Mouse (Mus musculus) cerebellum, adult 2 months (tissue): Measurements from ENCODE around the gene Kctd20. TPM values are rescaled to one million over a fixed set of nuclear protein-coding genes. Genes with fewer than 3 reads are reported as not detected.

Experiments used
- DNase-seq, 2 experiments: peaks; one replicate each; pipeline ENCODE4 v3.0.0; 2021
- H3K27ac ChIP-seq: fragments of 200-500 bp; 2 replicates; pipeline ENCODE4 v1.5.1; 2012; ENCODE audit warnings: low read length, control low read depth, inconsistent platforms; ENCODE audit not compliant: insufficient read depth
- H3K27me3 ChIP-seq: fragments of 200-500 bp; 2 replicates; pipeline ENCODE4 v1.6.1; 2012; ENCODE audit warnings: inconsistent platforms, mild to moderate bottlenecking, low read length, moderate library complexity; ENCODE audit not compliant: control insufficient read depth, insufficient read depth
- H3K4me1 ChIP-seq: fragments of 200-500 bp; 2 replicates; pipeline ENCODE4 v1.6.1; 2011; ENCODE audit warnings: low read length; ENCODE audit not compliant: control insufficient read depth, insufficient read depth
- H3K4me3 ChIP-seq: fragments of 200-500 bp; replicated peaks from 2 replicates; pipeline ENCODE3; 2011; ENCODE audit warnings: mild to moderate bottlenecking, low read depth, low read length, control low read depth; ENCODE audit not compliant: insufficient read depth
- CTCF ChIP-seq: fragments of 200-500 bp; IDR thresholded peaks from 2 replicates; pipeline ENCODE4 v1.5.1; 2011; ENCODE audit warnings: low read depth, mild to moderate bottlenecking, control low read depth, low read length, moderate library complexity, borderline replicate concordance; ENCODE audit not compliant: insufficient read depth
- POLR2A ChIP-seq: fragments of 200-500 bp; IDR thresholded peaks from 2 replicates; pipeline ENCODE4 v1.6.1; 2011; ENCODE audit warnings: low read length, control low read depth, borderline replicate concordance; ENCODE audit not compliant: insufficient read depth
- WGBS: fragments of 180-500 bp; shearing (Covaris S2); methylation state at CpG from one replicate; pipeline ENCODE4 v1.1.7; 2018; 5-methylcytosine and 5-hydroxymethylcytosine counted together
- polyA plus RNA-seq: library from polyadenylated mRNA; depleted of rRNA; stranded (reverse); fragments of >200 nt; gene quantifications from 2 replicates; pipeline ENCODE4 v1.2.3, GENCODE M21; 2012

Gene Kctd20
- polyA plus RNA-seq, 1 experiment, result 45.8 TPM

DNA sequence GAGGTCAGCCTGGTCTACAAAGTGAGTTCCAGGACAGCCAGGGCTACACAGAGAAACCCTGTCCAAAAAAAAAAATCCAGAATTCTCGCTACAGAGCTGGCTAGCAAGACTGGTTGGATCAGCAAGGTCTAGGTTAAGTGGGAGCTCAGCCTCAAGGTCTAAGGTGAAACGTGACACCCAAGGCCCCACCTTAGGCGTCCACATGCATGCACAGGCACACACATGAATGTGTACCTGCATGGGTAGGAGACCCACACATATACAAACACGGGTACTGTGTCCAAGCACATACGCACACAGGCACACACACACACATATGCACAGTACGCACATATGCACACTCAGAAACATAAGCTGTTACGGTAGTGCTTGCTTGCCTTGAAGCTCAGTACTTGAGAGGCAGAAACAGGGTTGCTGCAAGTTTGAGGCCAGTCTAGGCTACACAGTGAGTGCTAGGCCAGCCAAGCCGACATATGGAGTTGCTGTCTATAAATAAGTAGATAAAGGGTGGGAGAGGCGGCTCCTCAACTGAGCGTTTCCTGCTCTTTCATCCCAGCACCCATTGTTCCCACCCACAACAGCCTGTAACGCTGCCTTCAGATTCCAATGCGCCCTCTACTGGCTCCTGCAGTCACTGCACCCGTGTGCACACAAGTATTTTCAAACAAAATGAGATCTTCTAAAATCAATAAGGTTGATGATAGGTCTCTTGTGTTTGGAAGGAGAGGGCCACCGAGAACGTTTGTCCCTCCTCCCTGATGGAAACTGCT is 24.7 kb upstream of the Kctd20 start:
- Histone ChIP-seq H3K4me3 (no peak overlapping the region), H3K27me3 (no peaks in the 10 kb centered on the region), H3K27ac (no peak overlapping the region), H3K4me1 (peaks cover 9% of the 10 kb centered on the region; the same call in 1 of the 2 replicates)
- no peak for TF ChIP-seq POLR2A
- peak; percentile 71 for TF ChIP-seq CTCF
- DNase-seq, result peak in 1 of 2 experiments; percentile 41
- 49% methylated on average over 15 of the region's 15 CpGs for WGBS

GRCm38 (mm10) chr17:28928004-28928403 is 23.7 kb upstream of the Kctd20 start:
- no peaks in the 10 kb centered on the region for H3K27me3 ChIP-seq
- H3K4me3 ChIP-seq, result no peak overlapping the region
- peaks cover 9% of the 10 kb centered on the region; the same call in 1 of the 2 replicates for H3K4me1 ChIP-seq
- H3K27ac ChIP-seq, result no peak overlapping the region
- no peak for DNase-seq
- TF ChIP-seq POLR2A (no peak), CTCF (no peak)
- WGBS, result 61% methylated on average over 9 of the region's 9 CpGs

DNA sequence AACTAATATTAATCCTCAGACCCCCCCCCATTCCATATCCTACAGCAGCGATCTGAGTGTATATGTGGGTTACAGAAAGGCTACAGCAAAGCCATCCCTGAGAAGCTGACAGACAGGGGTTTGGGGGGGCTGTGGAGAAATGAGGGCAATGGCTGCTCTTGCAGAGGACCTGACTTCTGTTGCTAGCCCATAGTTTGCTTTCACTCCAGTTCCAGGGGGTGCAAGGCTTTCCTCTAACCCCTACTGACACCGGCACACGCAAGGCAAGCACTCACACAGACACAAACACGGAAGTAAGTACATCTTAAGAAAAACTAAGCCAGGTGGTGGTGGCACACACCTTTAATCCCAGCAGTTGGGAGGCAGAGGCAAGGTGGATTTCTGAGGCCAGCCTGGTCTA is 22.4 kb upstream of the Kctd20 start:
- Histone ChIP-seq H3K27me3 (no peaks in the 10 kb centered on the region), H3K27ac (no peak overlapping the region), H3K4me1 (peaks cover 9% of the 10 kb centered on the region; the same call in 1 of the 2 replicates), H3K4me3 (no peak overlapping the region)
- TF ChIP-seq POLR2A (no peak), CTCF (no peak)
- over 99% methylated on average over 4 of the region's 4 CpGs for WGBS
- no peak for DNase-seq

GRCm38 (mm10) chr17:28930392-28931074 is 21.2 kb upstream of the Kctd20 start:
- TF ChIP-seq POLR2A (no peak), CTCF (peak; percentile 14; the same call in 1 of the 2 replicates)

DNA sequence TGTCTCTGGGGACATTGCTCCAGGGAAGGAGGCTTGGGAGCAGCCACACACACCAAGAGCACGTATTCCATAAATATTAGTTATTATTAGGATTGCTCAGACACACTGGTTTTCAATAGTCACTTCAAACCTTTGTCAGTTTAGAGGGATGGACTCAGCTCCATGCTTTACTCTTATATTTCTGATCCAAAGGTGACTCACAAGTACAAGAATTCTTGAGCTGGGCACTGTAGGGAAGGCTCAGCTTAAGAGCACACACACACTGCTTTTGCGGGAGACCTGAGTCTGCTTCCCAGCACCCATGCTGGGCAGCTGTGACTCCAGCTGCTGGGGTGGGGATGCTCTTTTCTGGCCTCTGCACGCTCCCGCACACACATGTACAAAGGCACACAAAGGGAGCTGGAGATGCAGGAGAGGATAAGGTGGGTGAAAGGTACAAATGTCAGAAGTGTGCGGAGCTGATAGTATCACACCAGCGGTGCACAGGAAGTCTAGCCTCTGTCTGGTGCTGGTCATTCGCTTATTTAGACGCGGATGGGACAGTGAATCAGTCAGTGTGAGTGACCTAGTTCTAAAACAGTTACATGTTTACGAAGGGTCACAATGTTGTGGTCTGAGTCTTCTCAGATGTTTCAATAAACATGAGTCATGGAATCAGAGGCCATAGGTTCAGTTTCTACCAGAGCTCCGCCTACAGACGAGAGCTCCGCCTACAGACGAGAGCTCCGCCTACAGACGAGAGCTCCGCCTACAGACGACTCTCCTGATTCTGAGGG is 20.1 kb upstream of the Kctd20 start:
- no peak for DNase-seq
- WGBS, result 94% methylated on average over 18 of the region's 18 CpGs
- Histone ChIP-seq H3K27ac (no peak overlapping the region), H3K4me3 (no peak overlapping the region), H3K4me1 (peaks cover 9% of the 10 kb centered on the region; the same call in 1 of the 2 replicates), H3K27me3 (no peaks in the 10 kb centered on the region)
- TF ChIP-seq CTCF (no peak), POLR2A (no peak)

More at GRCm38 (mm10) chr17:28930392-28931074, 21.2 kb upstream of the Kctd20 start:
- Histone ChIP-seq H3K4me3 (no peak overlapping the region), H3K4me1 (peaks cover 9% of the 10 kb centered on the region; the same call in 1 of the 2 replicates), H3K27ac (no peak overlapping the region), H3K27me3 (no peaks in the 10 kb centered on the region)
- DNase-seq, result peak; percentile 34 to 46
- 21% methylated on average over 14 of the region's 14 CpGs for WGBS

- TF ChIP-seq CTCF (no peak), POLR2A (no peak)
- WGBS, result 88% methylated on average over 4 of the region's 4 CpGs
- no peak overlapping the region for H3K4me3 ChIP-seq
- H3K27ac ChIP-seq, result no peak overlapping the region
- peaks cover 9% of the 10 kb centered on the region; the same call in 1 of the 2 replicates for H3K4me1 ChIP-seq
- no peaks in the 10 kb centered on the region for H3K27me3 ChIP-seq
- DNase-seq, result no peak
Measured at GRCm38 (mm10) chr17:28932274-28932673, 19.5 kb upstream of the Kctd20 start.

GRCm38 (mm10) chr17:28934120-28934916 is 17.4 kb upstream of the Kctd20 start:
- no peak for TF ChIP-seq CTCF
- TF ChIP-seq POLR2A, result no peak
- Histone ChIP-seq H3K4me3 (no peak overlapping the region), H3K4me1 (peaks cover 9% of the 10 kb centered on the region; the same call in 1 of the 2 replicates), H3K27ac (no peak overlapping the region), H3K27me3 (no peaks in the 10 kb centered on the region)
- WGBS, result 65% methylated on average over 19 of the region's 19 CpGs
- DNase-seq, result no peak
